Mouse (Mus musculus): ENCODE results near the gene Sars2.

The Sars2 gene

GRCm38 (mm10) chr7:28727649-28728340 lies 14.0 kb upstream of the Sars2 start:
- DNase-seq (ENCODE audit: low spot score): no peak

GRCm38 (mm10) chr7:28732341-28733142 lies 9.2 kb upstream of the Sars2 start:
- DNase-seq (ENCODE audit: low spot score): peak; percentile 54

GRCm38 (mm10) chr7:28733211-28733610 lies 8.6 kb upstream of the Sars2 start:
- DNase-seq (ENCODE audit: low spot score): no peak

- no peak for DNase-seq (ENCODE audit: low spot score)
These were observed 6.1 kb upstream of the Sars2 start for GRCm38 (mm10) chr7:28735701-28736100.

GRCm38 (mm10) chr7:28739829-28740228 lies 2.0 kb upstream of the Sars2 start:
- DNase-seq (ENCODE audit: low spot score): no peak

- no peak for DNase-seq (ENCODE audit: low spot score)
These were observed 843 bp upstream of the Sars2 start for GRCm38 (mm10) chr7:28740949-28741348.

- peak; percentile 14 for DNase-seq (ENCODE audit: low spot score)
These were observed 454 bp upstream of the Sars2 start for GRCm38 (mm10) chr7:28741368-28741708.

GRCm38 (mm10) chr7:28749935-28750334 lies 8.1 kb downstream of the Sars2 start:
- DNase-seq (ENCODE audit: low spot score): no peak

GRCm38 (mm10) chr7:28756079-28756478 lies 14.3 kb downstream of the Sars2 start, which contains the start of gene Ccer2:
Gene Ccer2, plus strand, starts transcription at chr7:28756174.
- no peak for DNase-seq (ENCODE audit: low spot score)

GRCm38 (mm10) chr7:28758623-28759022 lies 16.8 kb downstream of the Sars2 start:
- DNase-seq (ENCODE audit: low spot score): no peak

GRCm38 (mm10) chr7:28761907-28762306 lies 20.1 kb downstream of the Sars2 start:
- no peak for DNase-seq (ENCODE audit: low spot score)

- DNase-seq (ENCODE audit: low spot score): no peak
These were observed 23.4 kb downstream of the Sars2 start for GRCm38 (mm10) chr7:28765211-28765610.

- DNase-seq (ENCODE audit: low spot score): peak; percentile 84
These were observed 24.5 kb downstream of the Sars2 start, which contains the start of gene Sirt2 for GRCm38 (mm10) chr7:28766173-28766879. Gene Sirt2, plus strand, starts transcription at chr7:28766735.

GRCm38 (mm10) chr7:28766910-28767309 lies 25.1 kb downstream of the Sars2 start:
- no peak for DNase-seq (ENCODE audit: low spot score)

- no peak for DNase-seq (ENCODE audit: low spot score)
These were observed 25.7 kb downstream of the Sars2 start, which contains the start of gene Nfkbib for GRCm38 (mm10) chr7:28767462-28767965. Gene Nfkbib, minus strand, starts transcription at chr7:28767512.

GRCm38 (mm10) chr7:28769414-28769958 lies 27.7 kb downstream of the Sars2 start:
- DNase-seq (ENCODE audit: low spot score): no peak

GRCm38 (mm10) chr7:28770309-28770708 lies 28.5 kb downstream of the Sars2 start:
- DNase-seq (ENCODE audit: low spot score): no peak

- DNase-seq (ENCODE audit: low spot score): no peak
These were observed 30.1 kb downstream of the Sars2 start for GRCm38 (mm10) chr7:28771867-28772266.

- DNase-seq (ENCODE audit: low spot score): no peak
These were observed 31.4 kb downstream of the Sars2 start for GRCm38 (mm10) chr7:28773163-28773562.

GRCm38 (mm10) chr7:28774164-28774563 lies 32.4 kb downstream of the Sars2 start:
- DNase-seq (ENCODE audit: low spot score): no peak

- DNase-seq (ENCODE audit: low spot score): no peak
These were observed 33.3 kb downstream of the Sars2 start for GRCm38 (mm10) chr7:28775129-28775528.

GRCm38 (mm10) chr7:28778825-28779224 lies 37.0 kb downstream of the Sars2 start:
- no peak for DNase-seq (ENCODE audit: low spot score)
